Mouse (Mus musculus) stomach, embryonic 14.5 days (tissue): ENCODE measurements around the gene R3hcc1l. TPM values are rescaled to one million over a fixed set of nuclear protein-coding genes. Genes with fewer than 3 reads are reported as not detected.

Experiments
- ATAC-seq: fragments of 200-750 bp; cut with Nextera tagmentation; 2 replicates; pipeline ENCODE4 v1.8.0; 2017; ENCODE audit warnings: low read depth, moderate TSS enrichment; ENCODE audit not compliant: insufficient number of reproducible peaks, insufficient read depth, low FRiP score
- H3K27ac ChIP-seq: fragments of 300-500 bp; sonication (generic); 2 replicates; pipeline ENCODE4 v1.5.1; 2014; ENCODE audit warnings: mild to moderate bottlenecking, low read length, moderate library complexity, mixed read lengths
- H3K27me3 ChIP-seq: fragments of 300-500 bp; sonication (generic); 2 replicates; pipeline ENCODE4 v1.6.1; 2014; ENCODE audit warnings: low read length, control low read depth, mixed read lengths; ENCODE audit not compliant: control insufficient read depth, insufficient read depth
- H3K36me3 ChIP-seq: fragments of 300-500 bp; sonication (generic); 2 replicates; pipeline ENCODE4 v1.6.1; 2014; ENCODE audit warnings: mild to moderate bottlenecking, control low read depth, low read length, moderate library complexity, mixed read lengths; ENCODE audit not compliant: control insufficient read depth, insufficient read depth
- H3K4me1 ChIP-seq: fragments of 300-500 bp; sonication (generic); 2 replicates; pipeline ENCODE4 v1.6.1; 2014; ENCODE audit warnings: low read length, control low read depth, mixed read lengths; ENCODE audit not compliant: control insufficient read depth, insufficient read depth
- H3K4me2 ChIP-seq: fragments of 300-500 bp; sonication (generic); replicated peaks from 2 replicates; pipeline ENCODE4 v1.6.1; 2014; ENCODE audit warnings: low read depth, low read length, control low read depth
- H3K4me3 ChIP-seq: fragments of 300-500 bp; sonication (generic); 2 replicates; pipeline ENCODE4 v1.5.1; 2014; ENCODE audit warnings: low read depth, low read length, control low read depth
- H3K9ac ChIP-seq: fragments of 300-500 bp; sonication (generic); replicated peaks from 2 replicates; pipeline ENCODE4 v1.6.1; 2014; ENCODE audit warnings: low read depth, mild to moderate bottlenecking, control low read depth, low read length, moderate library complexity, mixed read lengths
- H3K9me3 ChIP-seq: fragments of 300-500 bp; sonication (generic); 2 replicates; pipeline ENCODE4 v1.6.1; 2016; ENCODE audit warnings: low read depth, low read length, control low read depth; ENCODE audit not compliant: control insufficient read depth
- WGBS: fragments of 180-500 bp; shearing (Covaris S2); extraction: QIAGEN DNeasy Blood & Tissue Kit; methylation state at CpG from one replicate; pipeline ENCODE4 v1.1.7; 2014; 5-methylcytosine and 5-hydroxymethylcytosine counted together
- polyA plus RNA-seq: library from polyadenylated mRNA; unstranded; fragments of >200 nt; fragmentation: Nextera tagmentation; extraction: Ambion mirVana; gene quantifications from 2 replicates; pipeline ENCODE4 v1.2.1, GENCODE M21; 2014

Gene R3hcc1l
- polyA plus RNA-seq, 1 experiment from 2014 or later, result 28.0 TPM

DNA sequence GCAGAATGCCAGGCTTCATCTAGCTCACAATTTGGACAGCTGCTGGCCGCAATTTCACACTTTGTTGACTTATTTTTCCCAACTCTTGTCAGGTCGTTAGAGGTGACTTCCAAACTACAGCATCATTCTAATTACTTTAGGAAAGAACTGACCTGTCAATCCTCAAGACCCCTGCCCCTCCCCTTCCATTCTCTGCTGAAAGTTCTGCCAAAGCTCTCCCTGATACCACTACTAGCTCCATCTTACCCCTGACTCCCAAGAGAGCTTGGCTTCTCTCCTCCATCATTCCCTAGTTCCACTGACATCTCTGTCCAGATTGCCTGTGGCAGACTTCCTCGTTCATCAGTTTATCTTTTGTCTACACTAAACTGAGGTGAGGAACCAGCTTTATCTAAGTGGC lies 14.4 kb upstream of the R3hcc1l start:
- no peak for ATAC-seq
- Histone ChIP-seq H3K4me1 (no peaks in the 10 kb centered on the region), H3K27me3 (no peaks in the 10 kb centered on the region), H3K4me3 (no peak overlapping the region), H3K27ac (no peak overlapping the region), H3K36me3 (no peaks in the 10 kb centered on the region), H3K4me2 (no peak overlapping the region), H3K9ac (no peak overlapping the region), H3K9me3 (no peaks in the 10 kb centered on the region)
- WGBS, result 54% methylated on average over 3 of the region's 3 CpGs

DNA sequence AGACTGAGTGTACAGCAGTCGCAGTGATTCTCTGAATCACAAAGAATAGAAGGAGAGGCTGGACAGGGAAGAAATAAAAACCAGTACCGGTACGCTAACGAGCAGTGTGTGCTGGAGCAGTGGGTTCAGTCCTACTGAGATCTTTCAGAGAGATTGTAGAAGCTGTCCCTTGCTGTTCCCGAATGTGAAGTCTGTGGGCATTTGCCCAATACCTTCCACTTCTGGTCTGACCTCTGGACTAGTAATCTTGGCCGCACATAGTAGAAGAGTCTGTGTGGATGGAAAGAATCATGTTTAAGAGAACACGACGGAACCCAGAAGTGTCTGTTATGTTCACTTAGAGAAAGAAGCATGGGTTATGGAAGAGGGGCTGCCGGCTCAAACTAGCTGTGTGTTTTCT lies 8.9 kb upstream of the R3hcc1l start:
- no peaks in the 10 kb centered on the region for H3K9me3 ChIP-seq
- no peaks in the 10 kb centered on the region for H3K4me1 ChIP-seq
- no peaks in the 10 kb centered on the region for H3K36me3 ChIP-seq
- ATAC-seq, result no peak
- H3K9ac ChIP-seq, result no peak overlapping the region
- H3K4me2 ChIP-seq, result no peak overlapping the region
- no peak overlapping the region for H3K27ac ChIP-seq
- WGBS, result 83% methylated on average over 9 of the region's 9 CpGs
- H3K27me3 ChIP-seq, result no peaks in the 10 kb centered on the region
- H3K4me3 ChIP-seq, result no peak overlapping the region

DNA sequence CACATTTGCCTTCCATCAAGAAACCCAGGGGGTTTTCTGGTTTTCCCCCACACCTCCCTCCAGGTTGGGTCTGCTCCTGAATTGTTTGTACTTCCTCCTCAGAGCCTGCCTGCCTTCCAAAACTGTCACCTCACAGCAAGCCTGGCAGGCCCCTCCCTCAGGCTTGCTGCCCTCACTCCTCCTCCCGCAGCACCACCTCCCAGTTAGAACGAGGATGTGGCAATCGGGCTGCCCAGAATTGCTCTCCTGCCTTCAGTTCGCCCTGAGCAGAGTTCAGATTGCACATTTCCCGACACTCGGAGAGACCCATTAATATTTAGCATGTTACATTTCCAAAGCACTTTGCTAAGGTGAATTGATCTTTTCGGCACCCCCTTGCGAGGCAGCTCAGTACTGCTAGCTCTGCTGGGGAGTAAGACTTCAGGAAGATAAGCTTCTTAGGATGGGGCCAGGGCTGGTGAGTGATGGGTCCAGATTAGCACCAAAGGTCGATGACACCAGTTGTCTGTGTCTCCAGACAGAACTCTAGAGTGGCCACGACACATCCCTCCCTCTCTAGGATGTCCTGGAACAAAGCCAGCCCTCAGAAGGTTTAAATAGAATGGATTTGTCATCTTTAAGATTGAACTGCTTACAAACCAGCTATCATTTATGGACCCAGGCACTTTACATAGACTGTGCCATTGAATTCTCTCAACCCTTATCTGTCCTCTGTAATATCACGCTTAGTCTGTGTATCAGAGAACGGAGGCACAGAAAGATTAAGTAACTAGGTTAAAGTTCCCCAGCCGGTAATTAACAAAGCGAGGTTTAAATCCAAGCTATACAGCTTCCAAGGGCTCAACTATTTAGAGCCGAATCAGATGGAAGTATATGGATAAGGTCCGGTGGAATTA lies 8.0 kb upstream of the R3hcc1l start:
- no peaks in the 10 kb centered on the region for H3K27me3 ChIP-seq
- H3K36me3 ChIP-seq, result no peaks in the 10 kb centered on the region
- H3K9ac ChIP-seq, result no peak overlapping the region
- 42% methylated on average over 16 of the region's 16 CpGs for WGBS
- H3K9me3 ChIP-seq, result no peaks in the 10 kb centered on the region
- no peaks in the 10 kb centered on the region for H3K4me1 ChIP-seq
- no peak overlapping the region for H3K4me2 ChIP-seq
- ATAC-seq, result no peak
- H3K27ac ChIP-seq, result no peak overlapping the region
- no peak overlapping the region for H3K4me3 ChIP-seq

DNA sequence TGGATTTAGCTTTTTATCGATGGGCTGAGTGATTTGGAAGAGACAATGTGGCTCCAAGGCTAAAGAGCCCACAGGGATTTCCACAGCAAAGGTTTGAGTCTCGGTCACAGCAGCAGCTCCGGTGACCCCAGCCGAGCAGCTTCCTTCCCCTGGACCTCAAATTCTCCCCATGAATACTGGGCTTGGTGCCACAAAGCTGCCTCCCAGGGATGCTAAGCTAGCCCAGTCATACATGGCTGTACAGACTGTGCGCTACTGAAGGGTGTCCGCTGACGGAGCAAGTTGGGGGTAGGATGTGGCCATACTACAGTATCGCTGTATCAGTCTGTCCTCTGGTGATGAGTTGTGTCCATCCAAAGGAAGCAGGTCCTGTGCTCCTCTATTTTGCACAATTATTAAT lies 2.9 kb upstream of the R3hcc1l start:
- no peaks in the 10 kb centered on the region for H3K36me3 ChIP-seq
- H3K27ac ChIP-seq, result no peak overlapping the region
- H3K4me1 ChIP-seq, result peaks cover 6% of the 10 kb centered on the region; the same call in 1 of the 2 replicates
- H3K27me3 ChIP-seq, result no peaks in the 10 kb centered on the region
- H3K4me2 ChIP-seq, result no peak overlapping the region
- H3K9me3 ChIP-seq, result no peaks in the 10 kb centered on the region
- 89% methylated on average over 8 of the region's 8 CpGs for WGBS
- H3K9ac ChIP-seq, result no peak overlapping the region
- no peak overlapping the region for H3K4me3 ChIP-seq
- ATAC-seq, result no peak

DNA sequence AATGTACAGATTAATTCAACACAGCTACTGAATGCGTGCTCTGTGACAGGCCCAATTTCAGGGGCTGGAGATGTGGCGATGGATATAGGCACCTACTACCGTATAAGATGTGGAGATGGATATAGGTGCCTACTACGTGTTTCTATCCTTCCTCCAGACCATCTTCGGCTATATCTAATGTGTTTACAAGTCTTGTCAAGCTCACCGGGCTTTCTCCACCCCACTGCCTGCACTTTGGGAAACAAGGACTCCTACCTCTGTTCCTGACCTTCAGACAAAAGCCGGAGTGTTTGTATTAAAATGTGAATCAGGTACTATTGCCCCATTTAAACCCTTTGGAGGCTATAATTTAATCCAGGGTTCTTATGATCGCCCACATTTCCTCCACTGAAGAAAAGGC lies 2.4 kb upstream of the R3hcc1l start:
- no peaks in the 10 kb centered on the region for H3K27me3 ChIP-seq
- H3K4me3 ChIP-seq, result no peak overlapping the region
- WGBS, result 83% methylated on average over 8 of the region's 8 CpGs
- no peak for ATAC-seq
- no peak overlapping the region for H3K27ac ChIP-seq
- no peaks in the 10 kb centered on the region for H3K9me3 ChIP-seq
- no peaks in the 10 kb centered on the region for H3K36me3 ChIP-seq
- peaks cover 6% of the 10 kb centered on the region; the same call in 1 of the 2 replicates for H3K4me1 ChIP-seq
- no peak overlapping the region for H3K4me2 ChIP-seq
- no peak overlapping the region for H3K9ac ChIP-seq

DNA sequence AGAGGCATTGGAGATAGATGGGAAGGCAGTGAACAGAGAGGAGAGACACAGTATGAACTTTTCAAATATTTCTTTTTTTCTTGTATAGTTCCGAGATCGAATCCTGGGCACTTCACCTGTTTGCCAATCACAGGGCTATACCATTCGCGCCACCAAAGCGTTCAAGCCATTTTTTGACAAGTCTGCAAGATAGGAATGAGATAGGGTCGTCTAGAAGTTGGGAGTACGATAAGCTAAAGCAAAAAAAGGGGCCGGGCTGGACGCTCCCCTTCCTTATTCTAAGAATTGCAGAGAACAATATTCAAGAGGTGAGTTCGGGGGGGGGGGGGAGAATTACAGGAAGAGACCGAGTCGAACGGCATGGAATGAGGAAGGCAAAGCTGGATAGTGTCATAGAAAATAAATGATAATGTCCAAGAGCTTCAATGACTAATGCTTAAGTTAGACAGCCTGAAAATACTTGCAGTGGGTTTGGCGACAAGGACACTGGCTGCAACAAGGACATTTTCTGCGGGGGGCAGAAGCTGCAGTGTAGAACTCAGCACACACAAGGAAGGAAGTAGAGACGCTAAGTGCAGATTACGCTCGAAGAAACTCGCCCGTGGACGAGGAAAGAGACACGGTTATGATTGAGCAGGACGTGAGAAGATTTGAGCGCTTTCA lies 471 bp upstream of the R3hcc1l start:
- peak; percentile 19; the same call in 1 of the 2 replicates for ATAC-seq
- no peak overlapping the region for H3K9ac ChIP-seq
- no peak overlapping the region for H3K27ac ChIP-seq
- H3K4me2 ChIP-seq, result peak overlapping the region; percentile 71
- H3K4me3 ChIP-seq, result peak overlapping the region; percentile 66
- WGBS, result 26% methylated on average over 24 of the region's 24 CpGs
- H3K36me3 ChIP-seq, result no peaks in the 10 kb centered on the region
- no peaks in the 10 kb centered on the region for H3K27me3 ChIP-seq
- peaks cover 6% of the 10 kb centered on the region; the same call in 1 of the 2 replicates for H3K4me1 ChIP-seq
- no peaks in the 10 kb centered on the region for H3K9me3 ChIP-seq

DNA sequence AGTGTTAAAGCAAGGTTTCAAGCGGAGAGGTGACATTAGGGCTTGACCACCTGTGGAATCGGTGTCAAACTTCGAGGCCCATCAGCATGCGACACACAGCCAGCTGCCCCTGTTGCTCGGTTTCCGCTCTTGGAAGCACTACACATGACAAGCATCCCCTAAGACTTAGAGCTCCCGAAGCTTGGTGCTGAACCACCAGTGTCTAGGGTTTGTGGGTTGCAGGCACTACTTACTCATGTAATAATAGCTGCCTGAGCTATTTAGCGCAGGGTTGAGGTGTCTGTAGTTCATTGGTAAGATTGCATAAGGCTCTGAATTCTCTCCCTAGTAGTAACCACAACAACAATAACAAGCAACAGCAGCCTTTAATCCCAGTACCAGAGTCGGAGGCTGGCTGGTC lies 1.2 kb downstream of the R3hcc1l start:
- peak overlapping the region; percentile 66 for H3K4me3 ChIP-seq
- H3K27ac ChIP-seq, result no peak overlapping the region
- no peaks in the 10 kb centered on the region for H3K9me3 ChIP-seq
- no peak for ATAC-seq
- no peaks in the 10 kb centered on the region for H3K36me3 ChIP-seq
- 44% methylated on average over 9 of the region's 9 CpGs for WGBS
- H3K4me2 ChIP-seq, result peak overlapping the region; percentile 66
- no peak overlapping the region for H3K9ac ChIP-seq
- H3K4me1 ChIP-seq, result peaks cover 6% of the 10 kb centered on the region; the same call in 1 of the 2 replicates
- H3K27me3 ChIP-seq, result no peaks in the 10 kb centered on the region

DNA sequence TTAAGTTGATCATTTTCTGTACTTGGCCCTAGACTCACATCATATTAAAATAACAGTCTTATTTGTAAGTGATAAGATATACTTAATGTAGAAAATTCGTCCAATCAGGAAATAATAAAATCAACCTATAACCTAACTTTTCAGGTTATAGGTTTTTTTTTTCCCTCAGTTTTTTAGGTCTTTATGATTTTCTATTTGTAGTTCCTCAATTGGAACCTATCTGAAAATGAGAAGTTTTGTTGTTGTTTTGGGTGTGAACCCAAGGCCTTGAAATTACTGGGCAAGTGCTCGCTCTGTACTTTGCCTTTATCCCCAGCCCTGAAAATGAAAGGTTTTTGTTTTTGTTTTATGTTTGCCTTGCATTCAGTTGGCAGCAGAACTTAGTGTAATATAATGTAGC lies 6.1 kb downstream of the R3hcc1l start:
- Histone ChIP-seq H3K4me2 (no peak overlapping the region), H3K27ac (no peak overlapping the region), H3K9me3 (no peaks in the 10 kb centered on the region), H3K9ac (no peak overlapping the region), H3K36me3 (no peaks in the 10 kb centered on the region), H3K27me3 (no peaks in the 10 kb centered on the region), H3K4me3 (no peak overlapping the region), H3K4me1 (peaks cover 4% of the 10 kb centered on the region; the same call in 1 of the 2 replicates)
- WGBS, result 91% methylated on average over 2 of the region's 2 CpGs
- no peak for ATAC-seq
